Mouse (Mus musculus) adrenal gland, postnatal 10 days (tissue): ENCODE results near the gene Il18rap. TPM values are rescaled to one million over a fixed set of nuclear protein-coding genes. Genes with fewer than 3 reads are reported as not detected.
A peak's percentile ranks its signal among the peaks of the same experiment; 100 is the strongest.
"Not testable (repeated sequence)": the region's sequence is repeated elsewhere in the genome, so short reads cannot be mapped to it uniquely, and the experiment has no call there.

Experiments
- DNase-seq: peaks from one replicate; pipeline ENCODE4 v3.0.0; 2021; ENCODE audit warnings: mixed read lengths
- total RNA-seq, 2 experiments: library from RNA; stranded (reverse); gene quantifications; 2 replicates each; pipeline ENCODE4 v1.2.3; 2021

Il18rap gene
- total RNA-seq, 2 experiments from 2014 or later: 0.57 to 0.94 TPM

DNA sequence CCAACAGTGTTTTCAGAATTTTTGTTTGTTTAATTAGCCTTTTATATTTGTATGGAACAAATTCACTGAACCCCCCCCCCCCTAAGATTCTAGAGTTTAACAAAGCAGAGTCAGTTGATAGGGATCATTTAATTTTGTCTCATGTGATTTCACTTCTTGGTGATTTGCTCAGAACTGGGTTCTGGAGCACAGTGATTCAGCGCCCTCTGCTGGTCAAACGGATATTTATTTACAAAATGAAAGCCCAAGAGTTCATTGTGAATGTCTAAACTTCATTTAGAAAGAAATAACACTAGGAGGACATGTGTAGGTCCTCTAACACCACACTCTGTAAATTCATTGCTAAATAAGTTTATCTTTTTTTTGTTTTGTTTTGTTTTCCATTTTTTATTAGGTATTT lies 29.5 kb downstream of the Il18rap start:
- peak; percentile 75 for DNase-seq

DNA sequence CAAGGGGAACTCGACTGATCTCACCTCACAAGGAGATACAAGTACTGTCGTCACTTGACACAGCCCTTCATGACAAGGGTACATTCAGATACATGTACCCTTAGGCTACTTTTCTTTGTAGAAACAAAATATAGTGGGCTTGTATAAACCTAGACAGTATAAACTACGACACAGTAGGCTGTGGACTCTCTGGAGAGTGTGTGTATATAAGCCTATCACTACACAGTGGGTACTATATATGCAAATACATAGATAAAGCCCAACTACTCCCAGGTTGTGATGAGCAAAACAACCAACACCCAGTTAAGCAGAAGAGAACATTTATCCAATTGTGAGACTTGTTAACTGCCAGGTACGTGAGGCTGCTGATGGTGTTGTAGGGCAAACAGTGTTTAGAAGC lies 31.5 kb downstream of the Il18rap start:
- no peak for DNase-seq

DNA sequence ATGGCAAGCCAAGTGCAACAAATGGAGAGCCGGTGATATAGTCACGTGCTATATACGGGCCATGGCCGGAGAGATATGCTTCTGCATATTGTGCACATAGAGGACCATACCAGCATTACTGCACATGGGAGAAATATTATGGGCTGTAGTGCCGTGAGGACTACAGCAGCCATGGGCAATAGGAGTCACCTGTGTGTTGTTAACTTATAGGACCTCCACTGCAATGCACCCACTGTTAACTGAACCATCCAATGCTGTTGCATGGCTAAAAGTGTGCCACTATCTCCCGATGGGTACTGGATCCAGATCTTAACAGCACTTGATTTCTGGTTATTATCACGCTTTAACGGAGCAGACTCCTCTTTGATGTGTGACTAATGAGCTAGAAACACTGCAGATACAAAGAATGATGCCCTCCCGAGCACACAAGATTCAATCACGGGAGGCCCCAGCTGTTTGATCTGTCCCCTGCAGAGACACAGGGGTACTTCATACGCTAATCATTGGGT lies 32.0 kb downstream of the Il18rap start:
- DNase-seq: no peak

DNA sequence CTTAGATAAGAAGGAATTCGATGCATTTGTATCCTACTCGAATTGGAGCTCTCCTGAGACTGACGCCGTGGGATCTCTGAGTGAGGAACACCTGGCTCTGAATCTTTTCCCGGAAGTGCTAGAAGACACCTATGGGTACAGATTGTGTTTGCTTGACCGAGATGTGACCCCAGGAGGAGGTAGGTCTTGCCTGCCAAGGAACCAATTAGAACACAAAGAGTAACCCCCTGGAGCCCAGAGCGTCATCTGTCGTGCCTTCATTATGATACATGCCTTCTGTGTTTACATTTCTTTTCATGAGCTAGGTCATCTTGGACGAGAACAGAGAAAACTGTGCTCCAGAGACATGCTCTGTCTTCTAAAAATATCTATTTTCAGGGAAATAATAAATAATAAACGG lies 32.6 kb downstream of the Il18rap start:
- DNase-seq: no peak

DNA sequence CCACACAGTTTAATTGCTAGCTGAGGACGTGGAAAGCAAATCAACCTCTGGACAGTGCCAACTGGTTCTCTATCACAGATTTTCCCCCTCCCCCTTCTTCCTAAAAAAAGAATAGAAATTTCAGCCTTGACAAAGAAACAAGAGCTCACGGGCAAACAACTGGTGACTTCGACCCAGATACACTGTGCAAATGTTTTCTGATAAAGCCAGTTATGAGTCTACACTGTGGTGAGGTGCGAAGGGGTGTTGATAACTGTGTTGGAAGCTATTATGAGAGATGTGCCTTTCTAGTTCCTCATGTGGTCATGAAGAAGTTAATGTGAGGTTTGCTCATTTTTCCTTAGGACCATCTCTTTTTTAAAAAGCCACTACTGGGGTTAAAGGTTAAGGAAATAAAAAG lies 54.2 kb downstream of the Il18rap start:
- no peak for DNase-seq

DNA sequence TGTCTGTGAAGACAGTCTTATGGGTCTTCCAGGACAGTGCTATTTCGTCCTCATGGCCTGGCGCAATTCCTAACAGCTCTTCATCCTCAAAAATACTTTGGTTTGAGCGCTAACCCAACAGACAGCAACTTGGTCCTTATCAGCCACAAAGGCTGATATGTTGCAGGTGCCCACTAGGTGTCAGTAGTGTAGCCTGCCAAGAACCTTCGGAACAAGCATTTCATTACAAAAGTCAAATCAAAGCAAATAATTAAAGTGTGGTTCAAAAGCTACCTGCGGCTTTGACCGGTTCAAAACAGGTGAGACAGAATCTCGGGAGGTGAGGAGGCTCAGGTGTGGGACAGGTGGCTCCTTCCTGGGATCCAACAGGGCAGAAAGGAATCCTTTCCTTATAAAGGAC lies 64.6 kb downstream of the Il18rap start, which contains the start of gene Slc9a4:
Gene Slc9a4, plus strand, starts transcription at position 298 of the 400 bp plus-strand sequence.
- DNase-seq: peak; percentile 46

DNA sequence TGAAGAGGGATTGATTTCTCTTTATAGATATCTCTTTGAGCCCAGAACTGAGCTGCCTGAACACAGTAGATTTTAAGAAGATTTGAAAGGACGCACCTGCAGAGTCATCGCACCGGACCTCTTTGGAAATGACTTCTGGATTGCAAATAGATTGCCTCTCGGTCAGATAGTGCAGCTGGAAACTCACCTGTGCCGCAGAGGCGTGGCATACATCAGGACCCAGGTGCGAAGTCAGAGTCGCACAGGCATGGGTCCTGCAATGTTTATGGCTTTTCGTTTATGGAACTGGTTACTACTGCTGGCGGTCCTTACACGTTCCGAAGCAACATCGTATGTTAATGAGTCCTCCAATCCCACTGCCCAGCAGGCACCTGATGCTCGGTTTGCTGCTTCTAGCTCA lies 65.1 kb downstream of the Il18rap start:
- DNase-seq: no peak

DNA sequence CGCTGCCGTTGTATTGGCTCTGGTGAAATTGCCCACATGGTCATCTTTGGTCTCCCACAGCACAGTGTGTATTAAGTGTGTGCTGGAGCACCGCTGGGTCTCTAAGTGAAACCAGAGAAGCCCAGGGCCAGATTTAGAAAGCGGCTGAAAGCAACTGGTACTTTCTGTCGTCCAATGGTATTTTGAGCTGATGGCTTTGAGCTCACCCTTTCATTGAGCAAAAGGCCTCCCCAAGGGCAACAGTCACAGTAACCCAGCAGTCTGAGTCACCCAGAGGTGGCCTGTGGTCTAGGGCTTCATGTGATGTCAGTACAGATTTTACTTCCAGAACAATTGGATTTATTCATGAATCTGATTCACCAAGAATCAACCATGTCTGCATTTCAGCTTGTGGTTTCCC lies 71.6 kb downstream of the Il18rap start:
- peak; percentile 8 for DNase-seq

DNA sequence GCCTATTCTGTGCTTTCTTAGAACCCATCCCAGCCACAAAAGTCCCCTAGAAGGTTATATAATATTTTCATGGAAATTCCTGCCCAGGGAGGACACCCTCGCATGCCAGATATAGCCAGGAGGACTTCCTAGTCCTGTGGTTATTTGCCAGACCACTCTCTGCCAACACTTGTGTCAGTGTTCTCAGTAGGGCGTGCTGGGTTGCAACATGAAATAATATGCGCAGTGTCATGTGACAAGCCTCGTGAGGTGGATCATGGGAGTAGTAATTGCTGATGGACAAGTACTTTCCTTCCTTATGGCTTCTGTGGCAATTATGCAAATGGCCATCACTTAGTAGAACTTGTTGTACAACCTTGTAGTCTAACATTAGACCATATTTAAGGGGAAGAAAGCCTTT lies 75.8 kb downstream of the Il18rap start:
- no peak for DNase-seq

DNA sequence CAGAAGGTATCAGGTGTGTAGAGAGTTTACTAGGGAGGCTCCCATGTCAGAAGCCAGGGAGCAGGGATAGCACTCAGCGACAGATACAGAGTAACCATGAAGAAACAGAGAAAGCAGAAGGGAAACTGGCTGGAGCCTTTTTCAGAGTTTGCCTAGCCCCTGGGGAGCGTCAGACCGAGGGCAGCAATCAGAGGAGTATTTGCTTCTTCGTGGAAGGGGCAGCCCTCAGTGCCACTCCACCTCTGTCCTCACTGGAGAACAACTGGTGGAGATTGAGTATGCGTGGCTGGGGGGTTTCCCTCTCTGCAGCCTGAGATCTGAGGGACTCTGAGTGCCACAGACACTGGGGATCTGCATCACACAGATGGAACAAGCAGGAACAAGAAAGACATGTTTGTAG lies 82.7 kb downstream of the Il18rap start:
- DNase-seq: no peak

DNA sequence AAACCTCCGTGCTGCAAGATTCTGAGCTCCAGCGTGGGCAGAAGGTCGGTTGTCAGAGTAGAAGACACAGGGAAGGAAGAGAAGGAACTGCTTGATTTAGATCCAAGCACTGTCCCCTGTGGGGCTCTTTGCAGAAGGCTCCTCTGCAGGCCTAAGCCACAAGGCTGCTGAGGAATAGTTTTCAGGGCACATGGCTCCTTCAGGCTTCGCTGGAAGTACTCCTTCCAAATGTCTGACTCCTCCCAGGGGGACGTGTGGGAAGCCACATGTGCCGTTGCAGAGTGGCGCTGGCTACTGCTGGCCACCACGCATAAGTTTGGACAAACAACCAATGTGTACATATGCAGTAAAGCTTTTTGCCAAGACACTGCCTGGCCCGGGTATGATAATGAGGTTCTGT lies 84.5 kb downstream of the Il18rap start:
- not testable (repeated sequence) for DNase-seq

DNA sequence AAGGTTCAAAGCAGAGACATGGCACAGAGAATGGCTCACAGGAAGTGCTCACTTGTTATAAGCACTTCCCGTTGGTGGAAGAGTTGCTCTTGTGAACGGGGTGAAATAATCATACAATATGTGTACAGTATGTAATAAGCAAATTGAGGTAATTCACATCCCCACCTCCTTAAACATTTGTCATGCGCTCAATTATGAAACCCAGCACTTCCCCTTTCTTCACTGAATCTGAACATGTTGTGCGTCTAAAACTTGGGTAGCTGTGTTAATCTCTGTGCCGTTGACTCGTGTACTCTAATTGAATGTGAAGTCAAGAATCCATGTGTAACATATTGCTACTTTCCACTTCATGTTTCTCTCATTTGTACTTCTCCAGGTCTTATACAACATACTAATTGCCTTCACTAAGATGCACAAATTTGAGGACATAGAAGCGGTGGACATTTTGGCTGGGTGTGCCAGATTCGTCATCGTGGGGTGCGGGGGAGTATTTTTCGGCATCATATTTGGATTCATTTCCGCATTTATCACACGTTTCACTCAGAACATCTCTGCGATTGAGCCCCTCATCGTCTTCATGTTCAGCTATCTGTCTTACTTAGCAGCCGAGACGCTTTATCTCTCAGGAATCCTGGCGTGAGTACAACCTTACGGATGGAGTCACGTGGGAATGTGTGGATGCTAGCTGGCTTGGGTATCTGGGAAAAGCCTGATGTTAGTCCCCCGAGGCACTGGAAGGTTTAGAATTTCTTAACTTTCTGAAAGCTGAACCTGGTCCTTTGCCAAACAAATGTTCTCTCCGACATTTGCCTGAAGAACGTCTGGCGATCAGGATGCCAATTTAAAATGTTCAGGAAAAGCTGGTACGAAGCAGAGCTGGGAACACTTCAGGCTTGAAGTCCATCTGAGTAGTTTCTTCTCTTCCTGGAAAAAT lies 85.5 kb downstream of the Il18rap start:
- peak; percentile 19 for DNase-seq

Other genes starting within 250 kb of the Il18rap start
- 1 to 10 TPM; 4.3 to 5.1 TPM for gene Il1rl2, start 190.8 kb upstream of the Il18rap start, total RNA-seq
- gene Il1rl1, start 85.8 kb upstream of the Il18rap start, total RNA-seq: 1 to 10 TPM in 1 of 2 experiments, under 1 TPM in 1; 0.91 to 1.4 TPM
- under 1 TPM; 0.79 to 0.81 TPM for gene Il18r1, start 49.8 kb upstream of the Il18rap start, total RNA-seq
- not detected for gene Slc9a4, start 64.7 kb downstream of the Il18rap start, total RNA-seq
- gene Slc9a2, start 165.2 kb downstream of the Il18rap start, total RNA-seq: 1 to 10 TPM in 1 of 2 experiments, under 1 TPM in 1; 0.48 to 2.2 TPM